ENCODE assay signal across 1 mouse cellular context in the genomic region with DNA sequence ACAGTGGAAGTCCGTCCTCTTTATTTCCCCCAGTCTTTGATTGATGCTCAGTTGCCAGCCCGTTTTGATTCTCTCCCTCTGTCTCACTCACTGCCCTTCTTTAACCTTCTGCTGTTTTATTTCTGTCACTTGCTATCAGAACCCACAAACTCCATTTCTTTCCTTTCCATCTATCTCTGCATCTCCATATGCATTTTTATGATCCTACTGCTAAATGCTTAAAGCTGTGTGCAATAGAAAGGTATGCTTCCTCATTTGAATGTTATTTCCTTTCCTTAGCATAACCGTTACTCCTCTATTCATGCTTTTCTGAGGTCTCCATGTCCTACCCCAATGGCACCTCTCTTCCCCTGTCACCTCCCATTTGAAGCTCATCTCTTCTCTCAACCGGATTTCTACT.
TF ChIP-seq lines count a peak whose summit lies in the region.

No protein-coding gene starts in this region.

TF ChIP-seq in MEL, 35 proteins besides CTCF, POLR2A, EP300 and RAD21 (continued from another document):
- TF ChIP-seq ZMIZ1 (IDR thresholded peaks at IDR 0.05; ENCODE audit: low read depth, low read length) (no peak), UBTF (IDR thresholded peaks at IDR 0.05; ENCODE audit: borderline replicate concordance, insufficient read depth, low read depth, low read length) (no peak), CHD1 (IDR thresholded peaks at IDR 0.05; ENCODE audit: low read depth, low read length) (no peak)
